Mouse (Mus musculus): Measurements from ENCODE around the gene Vcp. TPM values are rescaled to one million over a fixed set of nuclear protein-coding genes. Genes with fewer than 3 reads are reported as not detected.
A peak's percentile ranks its signal among the peaks of the same experiment; 100 is the strongest.

Vcp gene
- polyA plus RNA-seq, 1 experiment, result 130 TPM

DNA sequence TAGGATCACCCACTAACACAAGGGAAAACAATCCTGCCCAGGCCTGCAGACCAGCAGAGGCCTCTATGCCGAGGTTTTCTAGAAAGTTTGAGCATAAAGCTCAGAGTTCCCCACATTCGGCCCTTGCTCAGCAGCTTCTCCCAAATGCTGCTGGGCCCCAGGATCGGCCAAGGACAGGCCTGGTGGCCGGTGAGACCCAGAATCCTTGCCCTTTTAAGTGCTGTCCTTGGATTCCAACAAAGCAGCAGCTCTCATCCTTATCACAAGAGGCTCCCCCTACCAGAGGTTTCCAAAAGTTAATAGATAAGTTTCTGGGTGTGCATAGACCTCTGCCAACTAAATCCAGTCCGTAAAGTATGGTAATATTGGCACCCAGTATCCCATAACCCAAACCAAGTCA, 26.4 kb downstream of the Vcp start:
- Histone ChIP-seq H3K36me3 (ENCODE audit: control insufficient read depth, insufficient read depth, low read length) (peaks cover 1% of the 10 kb centered on the region; the same call in 1 of the 2 replicates), H3K27ac (ENCODE audit: insufficient read depth, low read depth, low read length) (no peak overlapping the region), H3K4me3 (ENCODE audit: insufficient read depth, low read depth, low read length) (no peak overlapping the region), H3K4me1 (ENCODE audit: control insufficient read depth, insufficient read depth, low read length) (no peaks in the 10 kb centered on the region), H3K27me3 (replicated peaks; ENCODE audit: control insufficient read depth, insufficient read depth, low read length) (no peaks in the 10 kb centered on the region)
- WGBS, result 84% methylated on average over 5 of the region's 5 CpGs
- DNase-seq, result no peak
- TF ChIP-seq POLR2A (IDR thresholded peaks at IDR 0.05; ENCODE audit: low read depth, low read length), result no peak
- TF ChIP-seq CTCF (conservative IDR thresholded peaks at IDR 0.05; ENCODE audit: insufficient read depth, insufficient read length, low read depth, low read length), result no peak

DNA sequence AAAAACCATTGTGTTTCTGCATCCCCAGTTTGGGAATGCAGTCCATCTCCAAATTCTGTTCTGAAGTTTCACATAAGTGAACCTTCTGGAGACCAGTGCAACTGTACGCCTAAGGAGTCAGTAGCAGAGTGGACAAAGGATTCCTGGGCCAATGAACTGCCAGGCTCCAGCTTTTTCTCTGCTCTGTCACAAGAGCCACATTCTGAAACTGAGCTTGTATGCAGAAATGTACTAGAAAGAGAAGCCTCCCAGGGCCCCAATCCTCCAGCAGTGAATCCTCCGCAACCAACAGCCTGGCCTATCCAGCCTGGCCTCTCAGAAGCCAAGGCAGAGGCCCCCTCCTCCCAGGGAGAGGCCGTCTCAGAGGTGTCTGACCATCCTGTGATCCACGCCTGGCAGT, 27.4 kb downstream of the Vcp start:
- no peak for DNase-seq
- no peak overlapping the region for H3K27ac ChIP-seq (ENCODE audit: insufficient read depth, low read depth, low read length)
- no peak for TF ChIP-seq POLR2A (IDR thresholded peaks at IDR 0.05; ENCODE audit: low read depth, low read length)
- TF ChIP-seq CTCF (conservative IDR thresholded peaks at IDR 0.05; ENCODE audit: insufficient read depth, insufficient read length, low read depth, low read length), result no peak
- no peak overlapping the region for H3K4me3 ChIP-seq (ENCODE audit: insufficient read depth, low read depth, low read length)
- no peaks in the 10 kb centered on the region for H3K36me3 ChIP-seq (ENCODE audit: control insufficient read depth, insufficient read depth, low read length)
- no peaks in the 10 kb centered on the region for H3K27me3 ChIP-seq (replicated peaks; ENCODE audit: control insufficient read depth, insufficient read depth, low read length)
- WGBS, result 76% methylated on average over 4 of the region's 4 CpGs
- H3K4me1 ChIP-seq (ENCODE audit: control insufficient read depth, insufficient read depth, low read length), result no peaks in the 10 kb centered on the region

DNA sequence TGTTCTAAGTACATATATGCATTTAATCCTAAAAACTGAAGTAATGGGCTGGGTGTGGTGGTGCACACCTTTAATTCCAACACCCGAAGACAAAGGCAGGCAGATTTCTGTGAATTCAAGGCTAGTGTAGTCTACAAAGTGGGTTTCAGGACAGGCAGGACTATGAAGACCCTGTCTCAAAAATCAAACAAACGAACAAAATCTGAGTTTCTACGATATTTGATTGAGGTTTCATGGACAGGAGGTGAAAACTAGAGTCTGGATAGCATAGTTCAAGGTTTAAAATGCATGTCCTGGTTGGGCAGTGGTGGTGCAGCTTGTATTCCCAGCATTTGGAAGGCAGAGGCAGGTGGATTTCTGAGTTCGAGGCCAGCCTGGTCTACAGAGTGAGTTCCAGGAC, 31.0 kb downstream of the Vcp start, which contains the start of gene 1700022I11Rik:
1700022I11Rik (plus strand) TSS at position 301 of the 400 bp plus-strand sequence.
- Histone ChIP-seq H3K27ac (ENCODE audit: insufficient read depth, low read depth, low read length) (no peak within 1 kb of the TSS), H3K36me3 (ENCODE audit: control insufficient read depth, insufficient read depth, low read length) (no peaks in the 10 kb centered on the region), H3K27me3 (replicated peaks; ENCODE audit: control insufficient read depth, insufficient read depth, low read length) (no peaks in the 10 kb centered on the region), H3K4me1 (ENCODE audit: control insufficient read depth, insufficient read depth, low read length) (no peaks in the 10 kb centered on the region), H3K4me3 (ENCODE audit: insufficient read depth, low read depth, low read length) (no peak within 1 kb of the TSS)
- 88% methylated on average over 4 of the region's 4 CpGs for WGBS
- TF ChIP-seq CTCF (conservative IDR thresholded peaks at IDR 0.05; ENCODE audit: insufficient read depth, insufficient read length, low read depth, low read length) (no peak), POLR2A (IDR thresholded peaks at IDR 0.05; ENCODE audit: low read depth, low read length) (no peak)
- no peak for DNase-seq

DNA sequence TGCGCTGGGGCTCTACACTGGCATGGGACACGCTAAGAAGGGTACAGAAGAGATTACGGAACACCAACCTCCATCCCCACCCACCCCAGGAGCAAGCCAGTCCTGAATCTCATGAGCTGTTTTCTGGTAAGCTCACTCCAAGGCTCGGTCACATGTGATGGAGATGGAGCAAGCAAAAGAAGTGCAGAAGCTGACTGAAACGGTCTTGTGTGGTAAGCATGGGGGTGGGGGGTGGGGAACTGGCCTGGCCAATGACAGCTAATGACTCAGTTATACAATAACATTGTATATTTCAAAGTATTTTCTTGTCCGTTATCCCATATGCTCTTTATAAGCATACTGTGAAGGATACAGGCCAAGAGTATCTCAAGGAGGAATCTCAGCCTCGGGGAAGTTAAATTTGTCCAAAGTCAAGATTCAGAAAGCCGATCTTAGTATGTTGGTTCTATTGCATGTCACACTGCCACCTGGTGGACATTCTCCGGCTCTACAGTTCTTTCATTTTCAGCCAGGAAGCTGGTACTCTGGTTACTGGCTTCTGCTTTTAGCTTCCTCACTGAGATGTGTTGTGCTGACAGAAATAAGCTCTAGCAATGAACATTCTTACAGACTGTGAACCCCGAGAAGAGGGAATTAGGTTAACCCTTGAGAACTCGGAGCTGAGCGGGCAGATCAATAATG, 35.1 kb downstream of the Vcp start:
- peak; percentile 62 for DNase-seq
- no peak overlapping the region for H3K4me3 ChIP-seq (ENCODE audit: insufficient read depth, low read depth, low read length)
- no peaks in the 10 kb centered on the region for H3K36me3 ChIP-seq (ENCODE audit: control insufficient read depth, insufficient read depth, low read length)
- H3K27me3 ChIP-seq (replicated peaks; ENCODE audit: control insufficient read depth, insufficient read depth, low read length), result no peaks in the 10 kb centered on the region
- H3K4me1 ChIP-seq (ENCODE audit: control insufficient read depth, insufficient read depth, low read length), result no peaks in the 10 kb centered on the region
- H3K27ac ChIP-seq (ENCODE audit: insufficient read depth, low read depth, low read length), result no peak overlapping the region
- TF ChIP-seq CTCF (conservative IDR thresholded peaks at IDR 0.05; ENCODE audit: insufficient read depth, insufficient read length, low read depth, low read length) (peak; percentile 46), POLR2A (IDR thresholded peaks at IDR 0.05; ENCODE audit: low read depth, low read length) (no peak)
- WGBS, result 20% methylated on average over 12 of the region's 12 CpGs

DNA sequence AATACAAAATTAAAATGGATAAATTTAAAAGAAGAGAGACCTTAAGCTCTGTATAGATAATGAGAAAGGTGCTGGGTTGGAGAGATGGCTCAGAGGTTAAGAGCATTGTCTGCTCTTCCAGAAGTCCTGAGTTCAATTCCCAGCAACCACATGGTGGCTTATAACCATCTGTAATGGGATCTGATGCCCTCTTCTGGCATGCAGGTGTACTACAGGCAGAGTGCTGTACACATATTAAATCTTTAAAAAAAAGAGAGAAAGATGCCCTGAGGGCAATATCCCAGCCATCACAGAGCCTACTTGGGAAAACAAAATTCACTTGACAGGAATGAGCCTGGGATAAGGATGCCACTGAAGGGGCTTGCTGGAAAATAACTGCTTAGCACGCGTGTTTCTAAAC, 36.8 kb downstream of the Vcp start:
- no peak overlapping the region for H3K4me3 ChIP-seq (ENCODE audit: insufficient read depth, low read depth, low read length)
- no peak for DNase-seq
- H3K27ac ChIP-seq (ENCODE audit: insufficient read depth, low read depth, low read length), result no peak overlapping the region
- TF ChIP-seq CTCF (conservative IDR thresholded peaks at IDR 0.05; ENCODE audit: insufficient read depth, insufficient read length, low read depth, low read length) (0 out of 2 replicates have a peak, but pooled peaks have one; percentile 4), POLR2A (IDR thresholded peaks at IDR 0.05; ENCODE audit: low read depth, low read length) (no peak)
- H3K36me3 ChIP-seq (ENCODE audit: control insufficient read depth, insufficient read depth, low read length), result no peaks in the 10 kb centered on the region
- 94% methylated on average over 2 of the region's 2 CpGs for WGBS
- H3K4me1 ChIP-seq (ENCODE audit: control insufficient read depth, insufficient read depth, low read length), result no peaks in the 10 kb centered on the region
- H3K27me3 ChIP-seq (replicated peaks; ENCODE audit: control insufficient read depth, insufficient read depth, low read length), result no peaks in the 10 kb centered on the region

DNA sequence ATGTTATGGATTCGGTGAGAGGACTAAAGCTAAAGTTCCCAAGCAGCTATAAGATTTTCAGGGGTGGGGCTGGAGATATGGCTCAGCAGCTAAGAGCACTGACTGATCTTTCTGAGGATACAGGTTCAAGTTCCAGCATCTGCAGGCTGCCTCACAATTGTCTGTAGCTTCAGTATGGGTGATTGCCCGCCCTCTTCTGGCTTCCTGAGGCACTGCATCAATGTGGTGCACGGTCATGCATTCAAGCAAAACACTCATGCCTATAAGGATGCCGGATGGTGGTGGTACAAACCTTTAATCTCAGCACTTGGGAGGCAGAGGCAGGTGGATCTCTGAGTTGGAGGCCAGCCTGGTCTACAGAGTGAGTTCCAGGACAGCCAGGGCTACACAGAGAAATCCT, 38.7 kb downstream of the Vcp start:
- H3K27me3 ChIP-seq (replicated peaks; ENCODE audit: control insufficient read depth, insufficient read depth, low read length), result no peaks in the 10 kb centered on the region
- 26% methylated on average over 4 of the region's 4 CpGs for WGBS
- no peaks in the 10 kb centered on the region for H3K4me1 ChIP-seq (ENCODE audit: control insufficient read depth, insufficient read depth, low read length)
- no peak overlapping the region for H3K27ac ChIP-seq (ENCODE audit: insufficient read depth, low read depth, low read length)
- no peak overlapping the region for H3K4me3 ChIP-seq (ENCODE audit: insufficient read depth, low read depth, low read length)
- H3K36me3 ChIP-seq (ENCODE audit: control insufficient read depth, insufficient read depth, low read length), result no peaks in the 10 kb centered on the region
- TF ChIP-seq POLR2A (IDR thresholded peaks at IDR 0.05; ENCODE audit: low read depth, low read length), result no peak
- peak; percentile 85 for TF ChIP-seq CTCF (conservative IDR thresholded peaks at IDR 0.05; ENCODE audit: insufficient read depth, insufficient read length, low read depth, low read length)
- DNase-seq, result peak; percentile 75

DNA sequence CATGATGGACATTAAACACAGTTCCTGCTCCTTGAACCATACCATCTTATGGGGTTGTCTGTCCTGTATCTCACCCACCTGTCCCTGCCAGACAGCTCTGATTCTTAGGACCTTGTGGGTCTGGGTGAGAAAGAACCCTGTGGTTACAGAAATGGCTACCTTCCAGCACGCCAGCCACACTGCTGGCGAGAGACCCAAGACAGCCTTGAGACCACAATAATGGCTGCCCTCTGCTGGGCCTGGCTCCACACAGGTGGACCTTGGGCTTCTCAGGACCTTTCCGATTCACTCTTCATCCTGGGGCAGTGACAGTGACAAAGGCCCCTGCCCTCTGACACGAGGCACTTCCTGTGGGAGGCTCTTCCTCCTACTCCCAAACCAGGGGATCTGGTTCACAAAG, 40.9 kb downstream of the Vcp start:
- 58% methylated on average over 4 of the region's 4 CpGs for WGBS
- H3K36me3 ChIP-seq (ENCODE audit: control insufficient read depth, insufficient read depth, low read length), result no peaks in the 10 kb centered on the region
- H3K4me3 ChIP-seq (ENCODE audit: insufficient read depth, low read depth, low read length), result no peak overlapping the region
- no peaks in the 10 kb centered on the region for H3K27me3 ChIP-seq (replicated peaks; ENCODE audit: control insufficient read depth, insufficient read depth, low read length)
- DNase-seq, result no peak
- H3K27ac ChIP-seq (ENCODE audit: insufficient read depth, low read depth, low read length), result no peak overlapping the region
- TF ChIP-seq POLR2A (IDR thresholded peaks at IDR 0.05; ENCODE audit: low read depth, low read length), result no peak
- TF ChIP-seq CTCF (conservative IDR thresholded peaks at IDR 0.05; ENCODE audit: insufficient read depth, insufficient read length, low read depth, low read length), result no peak
- no peaks in the 10 kb centered on the region for H3K4me1 ChIP-seq (ENCODE audit: control insufficient read depth, insufficient read depth, low read length)
